Mouse (Mus musculus) cortical plate, adult 2 months (tissue): ENCODE results near the gene Il22ra2.

Experiments used
- CTCF ChIP-seq: fragments of 200-500 bp; IDR thresholded peaks from 2 replicates; pipeline ENCODE4 v1.5.1; 2011; ENCODE audit warnings: mild to moderate bottlenecking, control low read depth, low read length; ENCODE audit not compliant: insufficient read depth; ENCODE audit errors: extremely low read depth
- POLR2A ChIP-seq: fragments of 200-500 bp; IDR thresholded peaks from 2 replicates; pipeline ENCODE4 v1.6.1; 2011; ENCODE audit warnings: mild to moderate bottlenecking, low read length, control low read depth; ENCODE audit not compliant: insufficient read depth; ENCODE audit errors: extremely low read depth

DNA sequence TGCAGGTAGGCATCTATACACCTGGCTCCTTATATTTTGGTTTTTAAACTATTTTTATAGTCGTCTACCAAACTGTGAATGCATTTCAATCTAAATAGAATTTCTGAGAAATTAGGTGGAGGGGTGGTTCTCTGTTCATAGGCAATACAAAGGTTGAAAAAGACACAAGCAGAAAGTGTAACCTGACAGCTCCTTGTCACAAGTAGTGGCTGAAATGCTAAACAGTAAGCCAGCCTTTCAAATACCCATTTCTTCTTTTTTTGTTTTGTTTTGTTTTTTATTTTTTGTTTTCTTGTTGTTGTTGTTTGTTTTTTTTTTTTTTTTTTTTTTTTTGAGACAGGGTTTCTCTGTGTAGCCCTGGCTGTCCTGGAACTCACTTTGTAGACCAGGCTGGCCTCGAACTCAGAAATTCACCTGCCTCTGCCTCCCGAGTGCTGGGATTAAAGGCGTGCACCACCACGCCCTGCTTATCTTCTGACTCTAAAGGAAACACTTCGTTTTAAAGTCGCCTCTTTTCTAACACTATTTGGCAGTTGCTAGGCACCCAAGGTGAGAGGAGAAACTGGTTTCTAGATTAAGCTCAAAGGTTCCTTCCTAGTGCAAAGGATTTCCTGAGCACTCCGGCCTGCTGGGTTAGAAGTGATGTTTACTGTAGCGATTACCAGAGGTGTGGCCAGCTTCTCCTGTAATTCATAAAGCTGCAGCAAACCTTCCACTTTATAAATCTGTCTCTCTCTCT lies 39.8 kb upstream of the Il22ra2 start:
- TF ChIP-seq POLR2A (no peak), CTCF (no peak)
